Mouse (Mus musculus): ENCODE data around the gene Med12l. TPM values are rescaled to one million over a fixed set of nuclear protein-coding genes. Genes with fewer than 3 reads are reported as not detected.

Gene Med12l
- polyA plus RNA-seq, 1 experiment from 2014 or later: 2.4 TPM

- Histone ChIP-seq H3K4me2 (no peak overlapping the region), H3K36me3 (no peaks in the 10 kb centered on the region), H3K27ac (no peak overlapping the region), H3K9me3 (replicated peaks) (no peaks in the 10 kb centered on the region), H3K4me3 (replicated peaks) (no peak overlapping the region), H3K9ac (no peak overlapping the region), H3K4me1 (no peaks in the 10 kb centered on the region), H3K27me3 (no peaks in the 10 kb centered on the region)
- ATAC-seq (replicated peaks; ENCODE audit: low FRiP score): no peak
- WGBS: 84% methylated on average over 6 of the region's 6 CpGs
These were observed 242.4 kb downstream of the Med12l start for GRCm38 (mm10) chr3:59248031-59248430.

DNA sequence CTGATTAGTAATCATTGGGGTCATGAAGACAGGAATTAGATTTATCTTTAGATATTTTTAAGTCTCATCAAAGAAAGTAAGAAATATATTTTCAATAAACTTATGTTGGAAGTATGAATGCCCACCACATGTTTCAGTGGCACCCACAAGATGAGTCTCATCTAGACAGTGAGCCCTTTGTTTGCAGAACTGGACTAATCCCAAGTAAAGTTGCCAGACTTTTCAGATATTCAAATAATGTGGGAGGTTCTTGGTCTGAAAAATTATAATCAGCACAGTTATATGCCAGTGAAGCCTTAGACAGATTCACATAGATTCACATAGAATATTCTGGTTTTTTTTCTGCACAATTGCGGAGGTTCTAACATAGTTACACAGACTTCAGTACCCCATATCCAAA lies 244.8 kb downstream of the Med12l start:
- no peak for ATAC-seq (replicated peaks; ENCODE audit: low FRiP score)
- Histone ChIP-seq H3K9me3 (replicated peaks) (no peaks in the 10 kb centered on the region), H3K4me2 (no peak overlapping the region), H3K36me3 (no peaks in the 10 kb centered on the region), H3K27me3 (no peaks in the 10 kb centered on the region), H3K27ac (no peak overlapping the region), H3K4me1 (no peaks in the 10 kb centered on the region), H3K9ac (no peak overlapping the region), H3K4me3 (replicated peaks) (no peak overlapping the region)
- 97% methylated on average over 1 of the region's 1 CpGs for WGBS

GRCm38 (mm10) chr3:59257740-59258664 lies 252.4 kb downstream of the Med12l start:
- H3K36me3 ChIP-seq: no peaks in the 10 kb centered on the region
- no peak overlapping the region for H3K27ac ChIP-seq
- no peaks in the 10 kb centered on the region for H3K27me3 ChIP-seq
- H3K4me3 ChIP-seq (replicated peaks): no peak overlapping the region
- no peak for ATAC-seq (replicated peaks; ENCODE audit: low FRiP score)
- no peaks in the 10 kb centered on the region for H3K9me3 ChIP-seq (replicated peaks)
- H3K9ac ChIP-seq: no peak overlapping the region
- 86% methylated on average over 20 of the region's 20 CpGs for WGBS
- 0 out of 2 replicates have a peak, but pooled peaks cover 6% of the 10 kb centered on the region for H3K4me1 ChIP-seq
- no peak overlapping the region for H3K4me2 ChIP-seq

- Histone ChIP-seq H3K36me3 (peaks cover 3% of the 10 kb centered on the region; the same call in 1 of the 2 replicates), H3K27ac (no peak overlapping the region), H3K9ac (no peak overlapping the region), H3K9me3 (replicated peaks) (no peaks in the 10 kb centered on the region), H3K4me3 (replicated peaks) (no peak overlapping the region), H3K4me2 (no peak overlapping the region), H3K4me1 (0 out of 2 replicates have a peak, but pooled peaks cover 6% of the 10 kb centered on the region), H3K27me3 (no peaks in the 10 kb centered on the region)
- ATAC-seq (replicated peaks; ENCODE audit: low FRiP score): no peak
- WGBS: 50% methylated on average over 5 of the region's 5 CpGs
These were observed 255.1 kb downstream of the Med12l start for GRCm38 (mm10) chr3:59260745-59261144.

GRCm38 (mm10) chr3:59261709-59262472 lies 256.3 kb downstream of the Med12l start:
- no peak for ATAC-seq (replicated peaks; ENCODE audit: low FRiP score)
- H3K27ac ChIP-seq: no peak overlapping the region
- H3K4me3 ChIP-seq (replicated peaks): no peak overlapping the region
- H3K9ac ChIP-seq: no peak overlapping the region
- H3K36me3 ChIP-seq: peaks cover 3% of the 10 kb centered on the region; the same call in 1 of the 2 replicates
- H3K4me2 ChIP-seq: no peak overlapping the region
- H3K9me3 ChIP-seq (replicated peaks): no peaks in the 10 kb centered on the region
- 0 out of 2 replicates have a peak, but pooled peaks cover 6% of the 10 kb centered on the region for H3K4me1 ChIP-seq
- H3K27me3 ChIP-seq: no peaks in the 10 kb centered on the region
- WGBS: 73% methylated on average over 9 of the region's 9 CpGs

GRCm38 (mm10) chr3:59262704-59263103 lies 257.1 kb downstream of the Med12l start, which contains the start of gene P2ry12:
P2ry12 (minus strand) TSS chr3:59262871.
- Histone ChIP-seq H3K36me3 (peaks cover 3% of the 10 kb centered on the region; the same call in 1 of the 2 replicates), H3K27me3 (no peaks in the 10 kb centered on the region), H3K4me1 (0 out of 2 replicates have a peak, but pooled peaks cover 6% of the 10 kb centered on the region), H3K9ac (no peak within 1 kb of the TSS), H3K4me3 (replicated peaks) (no peak within 1 kb of the TSS), H3K4me2 (no peak within 1 kb of the TSS), H3K27ac (no peak within 1 kb of the TSS), H3K9me3 (replicated peaks) (no peaks in the 10 kb centered on the region)
- ATAC-seq (replicated peaks; ENCODE audit: low FRiP score): no peak
- WGBS: 83% methylated on average over 7 of the region's 7 CpGs

DNA sequence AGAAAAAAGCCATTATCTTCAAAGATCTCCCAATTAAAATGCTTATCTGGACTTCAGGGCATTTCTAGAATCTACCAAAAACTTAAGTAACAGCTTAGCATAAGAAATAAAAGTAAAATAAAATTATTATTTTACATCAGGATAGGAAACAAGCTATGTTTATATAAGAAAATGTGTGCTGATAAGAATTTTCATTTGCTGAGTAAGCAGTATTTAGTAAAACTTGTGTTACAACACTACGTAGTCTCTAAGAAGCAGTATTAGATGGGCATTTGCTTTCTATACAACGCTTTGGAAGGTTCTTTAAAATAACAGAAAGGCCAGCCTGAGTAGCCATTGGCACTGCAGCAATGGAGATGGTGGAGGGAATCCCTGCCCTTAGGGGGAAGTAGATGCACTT lies 257.8 kb downstream of the Med12l start:
- no peaks in the 10 kb centered on the region for H3K27me3 ChIP-seq
- no peak for ATAC-seq (replicated peaks; ENCODE audit: low FRiP score)
- H3K9ac ChIP-seq: no peak overlapping the region
- no peak overlapping the region for H3K4me3 ChIP-seq (replicated peaks)
- no peak overlapping the region for H3K27ac ChIP-seq
- H3K4me2 ChIP-seq: no peak overlapping the region
- H3K9me3 ChIP-seq (replicated peaks): no peaks in the 10 kb centered on the region
- 0 out of 2 replicates have a peak, but pooled peaks cover 6% of the 10 kb centered on the region for H3K4me1 ChIP-seq
- H3K36me3 ChIP-seq: peaks cover 3% of the 10 kb centered on the region; the same call in 1 of the 2 replicates
- 89% methylated on average over 2 of the region's 2 CpGs for WGBS

DNA sequence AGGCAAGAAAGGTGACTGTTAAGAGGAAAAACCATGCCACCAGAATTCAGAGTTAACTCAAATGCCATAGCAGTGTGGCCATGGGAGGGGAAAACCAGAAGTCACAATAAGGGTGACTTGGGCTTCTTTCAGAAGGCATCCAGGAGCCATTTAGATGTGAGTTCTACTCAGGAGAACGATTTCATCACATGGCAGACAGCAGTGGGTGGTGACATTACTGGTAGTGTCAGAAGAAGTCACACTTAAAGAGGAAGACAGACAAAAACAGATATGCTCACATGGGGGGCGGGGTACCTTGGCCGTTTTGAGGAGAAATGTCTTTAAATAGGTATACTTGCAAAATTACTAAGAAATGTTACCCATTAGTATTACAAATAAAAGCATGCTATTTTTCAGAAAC lies 258.4 kb downstream of the Med12l start:
- no peak for ATAC-seq (replicated peaks; ENCODE audit: low FRiP score)
- Histone ChIP-seq H3K9me3 (replicated peaks) (no peaks in the 10 kb centered on the region), H3K4me2 (no peak overlapping the region), H3K27me3 (no peaks in the 10 kb centered on the region), H3K4me3 (replicated peaks) (no peak overlapping the region), H3K36me3 (peaks cover 3% of the 10 kb centered on the region; the same call in 1 of the 2 replicates), H3K9ac (no peak overlapping the region), H3K27ac (no peak overlapping the region), H3K4me1 (0 out of 2 replicates have a peak, but pooled peaks cover 6% of the 10 kb centered on the region)
- WGBS: 82% methylated on average over 3 of the region's 3 CpGs

- Histone ChIP-seq H3K9ac (no peak overlapping the region), H3K4me3 (replicated peaks) (no peak overlapping the region), H3K27me3 (no peaks in the 10 kb centered on the region), H3K36me3 (0 out of 2 replicates have a peak, but pooled peaks cover 1% of the 10 kb centered on the region), H3K4me1 (no peaks in the 10 kb centered on the region), H3K27ac (no peak overlapping the region), H3K9me3 (replicated peaks) (no peaks in the 10 kb centered on the region), H3K4me2 (no peak overlapping the region)
- ATAC-seq (replicated peaks; ENCODE audit: low FRiP score): no peak
- WGBS: 90% methylated on average over 6 of the region's 6 CpGs
These were observed 265.2 kb downstream of the Med12l start for GRCm38 (mm10) chr3:59270811-59271210.

- no peak overlapping the region for H3K27ac ChIP-seq
- H3K4me1 ChIP-seq: no peaks in the 10 kb centered on the region
- no peaks in the 10 kb centered on the region for H3K27me3 ChIP-seq
- no peak for ATAC-seq (replicated peaks; ENCODE audit: low FRiP score)
- no peak overlapping the region for H3K9ac ChIP-seq
- 0 out of 2 replicates have a peak, but pooled peaks cover 3% of the 10 kb centered on the region for H3K36me3 ChIP-seq
- H3K9me3 ChIP-seq (replicated peaks): no peaks in the 10 kb centered on the region
- no peak overlapping the region for H3K4me2 ChIP-seq
- no peak overlapping the region for H3K4me3 ChIP-seq (replicated peaks)
- 26% methylated on average over 3 of the region's 3 CpGs for WGBS
These were observed 272.1 kb downstream of the Med12l start for GRCm38 (mm10) chr3:59277502-59278253.

DNA sequence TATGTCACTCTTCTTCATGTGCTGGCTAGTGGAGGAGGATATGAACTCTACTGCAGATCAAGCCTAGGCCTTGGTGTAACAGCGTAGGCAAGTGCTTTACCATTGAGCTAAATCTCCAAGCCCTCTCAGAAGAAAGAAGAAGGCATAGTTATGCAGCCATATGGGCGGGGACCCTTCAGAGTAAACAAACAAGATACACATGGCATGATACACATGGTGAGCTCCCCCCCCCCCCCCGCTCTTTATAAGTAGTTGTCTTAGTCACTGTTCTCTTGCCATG lies 272.6 kb downstream of the Med12l start:
- no peak overlapping the region for H3K9ac ChIP-seq
- no peaks in the 10 kb centered on the region for H3K4me1 ChIP-seq
- no peaks in the 10 kb centered on the region for H3K27me3 ChIP-seq
- ATAC-seq (replicated peaks; ENCODE audit: low FRiP score): no peak
- H3K27ac ChIP-seq: no peak overlapping the region
- no peak overlapping the region for H3K4me3 ChIP-seq (replicated peaks)
- H3K9me3 ChIP-seq (replicated peaks): no peaks in the 10 kb centered on the region
- WGBS: 91% methylated on average over 3 of the region's 3 CpGs
- H3K36me3 ChIP-seq: 0 out of 2 replicates have a peak, but pooled peaks cover 3% of the 10 kb centered on the region
- no peak overlapping the region for H3K4me2 ChIP-seq
